Mouse (Mus musculus): ENCODE measurements at regions not wholly inside any gene's neighbourhood (a gene's known extent, or its start where the extent isn't known, plus 50 kb on each side); places are given as distances from the start of the nearest gene placed in this dataset.

GRCm38 (mm10) chr13:45274261-45274884 is 115.2 kb upstream of the Mylip start:
- TF ChIP-seq POLR2A (IDR thresholded peaks at IDR 0.05; ENCODE audit: borderline replicate concordance, extremely low read depth, low read depth, low read length) (no peak), CTCF (IDR thresholded peaks at IDR 0.05; ENCODE audit: insufficient read depth, low read length) (no peak)

Measured in lung, adult 2 months (tissue).